Mouse (Mus musculus): ENCODE measurements around the gene Xpo6.

- TF ChIP-seq CTCF (IDR thresholded peaks at IDR 0.05; ENCODE audit: low read depth) (no peak), EP300 (optimal IDR thresholded peaks at IDR 0.05) (no peak)
These were observed 30.3 kb upstream of the Xpo6 start for GRCm38 (mm10) chr7:126230357-126231148.

Data from stomach, postnatal 0 days (tissue).